Mouse (Mus musculus): ENCODE results near the gene Sfrp5.

DNA sequence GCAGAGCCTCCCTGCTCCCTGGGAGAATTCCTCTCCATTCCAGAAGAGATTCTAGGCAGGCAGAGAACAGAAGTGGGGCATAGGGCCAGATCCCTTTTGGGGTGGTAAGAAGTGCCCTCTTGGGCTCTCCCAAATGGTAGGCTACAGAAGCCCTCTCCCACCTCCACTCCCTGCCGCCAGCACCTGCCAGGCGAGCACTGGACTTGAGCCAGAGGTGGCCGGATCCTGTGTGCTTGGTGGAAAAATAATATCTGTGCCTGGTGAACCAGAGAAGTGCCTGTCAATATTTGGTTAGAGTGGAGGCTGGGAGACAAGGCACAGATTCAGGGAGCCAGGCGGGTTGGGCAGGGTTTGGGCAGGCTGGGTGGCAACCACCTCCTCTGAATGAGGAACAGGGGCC lies 5.7 kb downstream of the Sfrp5 start:
- TF ChIP-seq GATA1 (IDR thresholded peaks at IDR 0.05; ENCODE audit: borderline replicate concordance, low read length), result no peak
- no peak for TF ChIP-seq FLI1 (IDR thresholded peaks at IDR 0.05; ENCODE audit: low read length)

Measured in megakaryocyte, embryonic 14.5 days (primary cell).